Mouse (Mus musculus): Measurements from ENCODE around the gene Akap12. TPM values are rescaled to one million over a fixed set of nuclear protein-coding genes. Genes with fewer than 3 reads are reported as not detected.

Gene Akap12
- polyA plus RNA-seq, 1 experiment from 2014 or later = 42.1 TPM

DNA sequence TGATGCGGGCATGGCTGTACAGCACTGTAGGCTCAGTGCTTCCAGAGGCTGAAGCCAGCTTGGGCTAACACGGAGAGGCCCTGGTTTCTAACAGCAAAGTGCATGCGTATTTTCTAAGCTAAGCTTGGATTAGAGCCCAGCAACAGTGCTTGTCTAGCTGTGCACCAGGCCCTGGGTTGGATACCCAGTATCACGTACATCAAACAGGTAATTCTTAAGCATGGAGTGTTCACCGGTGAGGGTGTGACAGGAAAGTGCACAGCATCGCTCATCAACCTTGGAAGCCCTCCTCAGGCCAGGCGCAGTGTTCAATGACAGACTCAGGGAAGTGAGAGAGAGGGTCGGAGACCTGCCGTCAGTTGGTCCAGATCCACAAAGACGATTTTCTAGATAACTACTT lies 9.4 kb downstream of the Akap12 start:
- Histone ChIP-seq H3K27ac (ENCODE audit: low read depth, low read length) (no peak overlapping the region), H3K4me2 (no peak overlapping the region), H3K27me3 (ENCODE audit: control insufficient read depth, insufficient read depth, low read length) (no peaks in the 10 kb centered on the region), H3K9ac (ENCODE audit: low read length) (no peak overlapping the region), H3K9me3 (ENCODE audit: control insufficient read depth, low read length) (no peaks in the 10 kb centered on the region), H3K36me3 (ENCODE audit: control insufficient read depth, insufficient read depth, low read length) (no peaks in the 10 kb centered on the region), H3K4me3 (ENCODE audit: low read depth, low read length) (no peak overlapping the region), H3K4me1 (ENCODE audit: control insufficient read depth, insufficient read depth, low read length) (no peaks in the 10 kb centered on the region)
- DNase-seq (ENCODE audit: low spot score, missing footprints) (no peak), ATAC-seq (ENCODE audit: low FRiP score) (no peak)
- WGBS = 95% methylated on average over 10 of the region's 10 CpGs

- no peaks in the 10 kb centered on the region for H3K27me3 ChIP-seq (ENCODE audit: control insufficient read depth, insufficient read depth, low read length)
- H3K27ac ChIP-seq (ENCODE audit: low read depth, low read length) = no peak overlapping the region
- 93% methylated on average over 13 of the region's 13 CpGs for WGBS
These were observed 9.9 kb downstream of the Akap12 start for GRCm38 (mm10) chr10:4276081-4276480.

GRCm38 (mm10) chr10:4278041-4278440 lies 11.9 kb downstream of the Akap12 start:
- 72% methylated on average over 6 of the region's 6 CpGs for WGBS
- ATAC-seq (ENCODE audit: low FRiP score) (no peak), DNase-seq (ENCODE audit: low spot score, missing footprints) (no peak)

More at GRCm38 (mm10) chr10:4276081-4276480, 9.9 kb downstream of the Akap12 start:
- no peaks in the 10 kb centered on the region for H3K36me3 ChIP-seq (ENCODE audit: control insufficient read depth, insufficient read depth, low read length)
- ATAC-seq (ENCODE audit: low FRiP score) (no peak), DNase-seq (ENCODE audit: low spot score, missing footprints) (peak; percentile 4)
- H3K4me3 ChIP-seq (ENCODE audit: low read depth, low read length) = no peak overlapping the region
- H3K4me1 ChIP-seq (ENCODE audit: control insufficient read depth, insufficient read depth, low read length) = no peaks in the 10 kb centered on the region
- H3K9ac ChIP-seq (ENCODE audit: low read length) = no peak overlapping the region
- no peak overlapping the region for H3K4me2 ChIP-seq
- H3K9me3 ChIP-seq (ENCODE audit: control insufficient read depth, low read length) = no peaks in the 10 kb centered on the region

DNA sequence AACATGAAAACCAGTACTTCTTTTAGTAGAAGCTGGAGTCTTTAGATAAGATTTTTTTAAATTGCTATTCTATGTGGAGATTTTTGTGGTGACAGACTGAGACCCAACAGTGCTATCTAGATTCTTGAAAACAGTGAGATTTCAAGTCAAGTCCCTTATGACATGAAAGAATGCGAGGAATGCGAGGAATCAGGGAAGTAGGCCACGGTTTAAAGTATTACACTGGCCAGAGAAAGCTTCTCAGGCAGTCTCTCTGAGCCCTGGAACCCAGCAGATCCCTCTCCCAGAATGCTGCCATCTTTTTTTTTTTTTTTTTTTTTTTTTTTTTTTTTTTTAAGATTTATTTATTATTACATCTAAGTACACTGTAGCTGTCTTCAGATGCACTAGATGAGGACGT lies 16.2 kb downstream of the Akap12 start:
- no peak overlapping the region for H3K9ac ChIP-seq (ENCODE audit: low read length)
- no peaks in the 10 kb centered on the region for H3K27me3 ChIP-seq (ENCODE audit: control insufficient read depth, insufficient read depth, low read length)
- 54% methylated on average over 4 of the region's 4 CpGs for WGBS
- DNase-seq (ENCODE audit: low spot score, missing footprints) (no peak), ATAC-seq (ENCODE audit: low FRiP score) (no peak)
- no peaks in the 10 kb centered on the region for H3K9me3 ChIP-seq (ENCODE audit: control insufficient read depth, low read length)
- H3K4me2 ChIP-seq = no peak overlapping the region
- no peak overlapping the region for H3K4me3 ChIP-seq (ENCODE audit: low read depth, low read length)
- no peaks in the 10 kb centered on the region for H3K36me3 ChIP-seq (ENCODE audit: control insufficient read depth, insufficient read depth, low read length)
- no peak overlapping the region for H3K27ac ChIP-seq (ENCODE audit: low read depth, low read length)
- H3K4me1 ChIP-seq (ENCODE audit: control insufficient read depth, insufficient read depth, low read length) = no peaks in the 10 kb centered on the region

More at GRCm38 (mm10) chr10:4278041-4278440, 11.9 kb downstream of the Akap12 start:
- H3K9ac ChIP-seq (ENCODE audit: low read length) = no peak overlapping the region
- H3K36me3 ChIP-seq (ENCODE audit: control insufficient read depth, insufficient read depth, low read length) = no peaks in the 10 kb centered on the region
- no peak overlapping the region for H3K4me3 ChIP-seq (ENCODE audit: low read depth, low read length)
- no peak overlapping the region for H3K4me2 ChIP-seq
- no peaks in the 10 kb centered on the region for H3K27me3 ChIP-seq (ENCODE audit: control insufficient read depth, insufficient read depth, low read length)
- no peaks in the 10 kb centered on the region for H3K4me1 ChIP-seq (ENCODE audit: control insufficient read depth, insufficient read depth, low read length)
- H3K9me3 ChIP-seq (ENCODE audit: control insufficient read depth, low read length) = no peaks in the 10 kb centered on the region
- H3K27ac ChIP-seq (ENCODE audit: low read depth, low read length) = no peak overlapping the region

DNA sequence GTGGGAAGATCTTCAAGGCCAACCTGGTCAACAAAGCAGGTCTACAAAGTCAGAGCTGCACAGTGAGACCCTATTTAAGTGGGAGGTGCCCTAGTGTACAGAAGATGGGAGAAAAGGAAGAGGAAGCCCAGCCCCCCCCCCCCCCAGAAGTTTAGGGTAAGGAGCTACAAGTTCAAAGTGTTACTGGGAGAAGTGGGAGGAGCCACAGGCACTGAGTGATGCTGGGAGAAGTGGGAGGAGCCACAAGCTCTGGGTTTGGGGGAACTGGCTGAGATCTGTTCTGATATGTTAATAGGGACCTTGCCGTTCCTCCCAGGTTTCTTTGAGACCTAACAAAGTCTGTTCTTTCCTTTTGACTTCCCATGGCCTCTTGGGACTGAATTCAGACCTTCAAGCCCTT lies 18.6 kb downstream of the Akap12 start:
- H3K36me3 ChIP-seq (ENCODE audit: control insufficient read depth, insufficient read depth, low read length) = no peaks in the 10 kb centered on the region
- H3K27me3 ChIP-seq (ENCODE audit: control insufficient read depth, insufficient read depth, low read length) = no peaks in the 10 kb centered on the region
- no peak for ATAC-seq (ENCODE audit: low FRiP score)
- H3K4me2 ChIP-seq = no peak overlapping the region
- no peaks in the 10 kb centered on the region for H3K4me1 ChIP-seq (ENCODE audit: control insufficient read depth, insufficient read depth, low read length)
- 73% methylated on average over 1 of the region's 1 CpGs for WGBS
- H3K4me3 ChIP-seq (ENCODE audit: low read depth, low read length) = no peak overlapping the region
- H3K9ac ChIP-seq (ENCODE audit: low read length) = no peak overlapping the region
- DNase-seq (ENCODE audit: low spot score, missing footprints) = no peak
- no peak overlapping the region for H3K27ac ChIP-seq (ENCODE audit: low read depth, low read length)
- H3K9me3 ChIP-seq (ENCODE audit: control insufficient read depth, low read length) = no peaks in the 10 kb centered on the region

DNA sequence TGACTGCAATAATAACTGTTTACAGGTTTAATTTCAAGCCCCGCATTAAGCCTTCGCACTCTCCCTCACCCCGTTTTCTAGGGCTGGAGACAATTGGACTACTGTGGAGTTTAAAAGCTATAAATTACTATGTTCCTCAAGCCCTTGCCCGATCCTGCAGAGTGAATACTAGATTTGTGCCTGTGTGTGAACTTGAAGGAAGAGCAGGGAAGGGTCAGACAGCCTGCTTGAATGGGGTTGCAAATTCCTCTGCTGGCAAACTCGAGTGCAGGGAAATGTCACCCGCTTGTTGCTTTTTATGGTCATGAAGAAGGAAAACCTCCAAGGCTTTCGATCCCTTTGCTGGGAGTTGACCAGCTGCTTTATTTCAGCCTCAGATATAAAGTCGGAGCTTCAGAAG lies 19.6 kb downstream of the Akap12 start:
- WGBS = 84% methylated on average over 8 of the region's 8 CpGs
- Histone ChIP-seq H3K4me1 (ENCODE audit: control insufficient read depth, insufficient read depth, low read length) (no peaks in the 10 kb centered on the region), H3K4me3 (ENCODE audit: low read depth, low read length) (no peak overlapping the region), H3K36me3 (ENCODE audit: control insufficient read depth, insufficient read depth, low read length) (no peaks in the 10 kb centered on the region), H3K9ac (ENCODE audit: low read length) (no peak overlapping the region), H3K27me3 (ENCODE audit: control insufficient read depth, insufficient read depth, low read length) (no peaks in the 10 kb centered on the region), H3K27ac (ENCODE audit: low read depth, low read length) (no peak overlapping the region), H3K9me3 (ENCODE audit: control insufficient read depth, low read length) (no peaks in the 10 kb centered on the region), H3K4me2 (no peak overlapping the region)
- ATAC-seq (ENCODE audit: low FRiP score) (no peak), DNase-seq (ENCODE audit: low spot score, missing footprints) (no peak)

GRCm38 (mm10) chr10:4289171-4289570 lies 23.0 kb downstream of the Akap12 start:
- no peak overlapping the region for H3K4me2 ChIP-seq
- H3K27me3 ChIP-seq (ENCODE audit: control insufficient read depth, insufficient read depth, low read length) = no peaks in the 10 kb centered on the region
- ATAC-seq (ENCODE audit: low FRiP score) = no peak
- H3K4me3 ChIP-seq (ENCODE audit: low read depth, low read length) = no peak overlapping the region
- 56% methylated on average over 5 of the region's 5 CpGs for WGBS
- no peak for DNase-seq (ENCODE audit: low spot score, missing footprints)
- no peak overlapping the region for H3K9ac ChIP-seq (ENCODE audit: low read length)
- H3K9me3 ChIP-seq (ENCODE audit: control insufficient read depth, low read length) = no peaks in the 10 kb centered on the region
- no peak overlapping the region for H3K27ac ChIP-seq (ENCODE audit: low read depth, low read length)
- no peaks in the 10 kb centered on the region for H3K4me1 ChIP-seq (ENCODE audit: control insufficient read depth, insufficient read depth, low read length)
- H3K36me3 ChIP-seq (ENCODE audit: control insufficient read depth, insufficient read depth, low read length) = no peaks in the 10 kb centered on the region

DNA sequence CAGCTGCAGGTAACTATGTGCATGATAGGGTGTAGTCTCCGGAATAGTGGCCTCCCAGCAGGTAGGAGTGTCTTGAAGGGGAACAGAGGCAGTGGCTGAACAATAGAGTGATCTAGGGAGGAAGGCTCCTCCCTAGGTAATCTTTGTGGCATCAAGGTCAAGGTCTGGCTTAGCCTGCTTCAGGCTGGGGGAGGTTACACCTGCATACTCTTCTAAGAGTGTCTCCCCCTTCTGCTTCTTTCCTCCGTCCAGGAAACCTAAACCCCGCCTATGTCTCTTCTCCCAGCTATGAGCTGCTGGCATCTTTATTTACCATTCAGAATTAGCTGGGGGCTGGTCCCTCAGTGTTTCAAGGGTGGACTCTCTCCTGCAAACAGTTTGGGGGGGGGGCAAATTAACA lies 23.5 kb downstream of the Akap12 start:
- Histone ChIP-seq H3K9ac (ENCODE audit: low read length) (no peak overlapping the region), H3K27ac (ENCODE audit: low read depth, low read length) (no peak overlapping the region), H3K9me3 (ENCODE audit: control insufficient read depth, low read length) (no peaks in the 10 kb centered on the region), H3K4me2 (no peak overlapping the region), H3K4me3 (ENCODE audit: low read depth, low read length) (no peak overlapping the region), H3K27me3 (ENCODE audit: control insufficient read depth, insufficient read depth, low read length) (no peaks in the 10 kb centered on the region), H3K36me3 (ENCODE audit: control insufficient read depth, insufficient read depth, low read length) (no peaks in the 10 kb centered on the region), H3K4me1 (ENCODE audit: control insufficient read depth, insufficient read depth, low read length) (no peaks in the 10 kb centered on the region)
- ATAC-seq (ENCODE audit: low FRiP score) (no peak), DNase-seq (ENCODE audit: low spot score, missing footprints) (no peak)
- WGBS = 42% methylated on average over 3 of the region's 3 CpGs

DNA sequence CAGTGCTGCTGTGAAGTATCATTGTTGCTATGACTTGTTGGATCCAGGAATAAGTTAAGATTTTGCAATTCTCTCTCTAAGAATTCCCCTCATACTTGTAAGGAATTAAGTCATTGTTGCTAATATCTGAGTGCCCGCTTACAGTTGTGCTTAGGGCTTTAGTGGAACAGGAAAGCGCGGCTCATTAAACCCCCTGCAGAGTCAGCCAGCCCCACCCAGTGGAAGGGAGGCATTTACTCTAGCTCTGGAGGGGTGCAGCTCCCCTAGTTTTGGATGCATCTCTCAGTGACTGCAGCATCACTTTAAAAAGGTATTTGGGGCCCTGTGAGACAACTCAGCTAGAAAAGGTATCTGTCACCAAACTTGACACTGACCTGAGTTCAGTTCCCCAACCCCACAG lies 24.0 kb downstream of the Akap12 start:
- ATAC-seq (ENCODE audit: low FRiP score) (no peak), DNase-seq (ENCODE audit: low spot score, missing footprints) (peak; percentile 60)
- WGBS = 52% methylated on average over 3 of the region's 3 CpGs
- Histone ChIP-seq H3K4me2 (no peak overlapping the region), H3K27me3 (ENCODE audit: control insufficient read depth, insufficient read depth, low read length) (no peaks in the 10 kb centered on the region), H3K9me3 (ENCODE audit: control insufficient read depth, low read length) (no peaks in the 10 kb centered on the region), H3K36me3 (ENCODE audit: control insufficient read depth, insufficient read depth, low read length) (no peaks in the 10 kb centered on the region), H3K27ac (ENCODE audit: low read depth, low read length) (no peak overlapping the region), H3K9ac (ENCODE audit: low read length) (no peak overlapping the region), H3K4me3 (ENCODE audit: low read depth, low read length) (no peak overlapping the region), H3K4me1 (ENCODE audit: control insufficient read depth, insufficient read depth, low read length) (no peaks in the 10 kb centered on the region)

DNA sequence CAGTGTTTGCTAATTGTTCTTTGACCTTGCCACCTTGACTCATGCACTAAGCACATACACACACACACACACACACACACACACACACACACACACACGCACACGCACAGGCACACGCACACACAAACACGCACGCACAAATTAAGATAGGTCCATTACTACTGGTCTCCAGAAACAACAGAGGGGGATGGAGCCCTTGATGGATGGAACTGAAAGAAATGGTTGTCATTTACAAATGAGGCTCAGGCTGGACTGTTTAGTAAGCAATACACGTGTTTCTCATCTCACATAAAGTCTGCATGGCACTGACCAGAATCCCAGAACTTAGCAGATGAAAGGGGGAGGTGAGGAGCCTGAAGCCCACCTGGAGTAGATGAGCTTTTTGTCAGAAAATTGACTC lies 24.4 kb downstream of the Akap12 start:
- no peak overlapping the region for H3K9ac ChIP-seq (ENCODE audit: low read length)
- ATAC-seq (ENCODE audit: low FRiP score) (no peak), DNase-seq (ENCODE audit: low spot score, missing footprints) (peak; percentile 79)
- no peak overlapping the region for H3K4me2 ChIP-seq
- no peaks in the 10 kb centered on the region for H3K27me3 ChIP-seq (ENCODE audit: control insufficient read depth, insufficient read depth, low read length)
- WGBS = 88% methylated on average over 6 of the region's 6 CpGs
- H3K36me3 ChIP-seq (ENCODE audit: control insufficient read depth, insufficient read depth, low read length) = no peaks in the 10 kb centered on the region
- no peak overlapping the region for H3K4me3 ChIP-seq (ENCODE audit: low read depth, low read length)
- no peak overlapping the region for H3K27ac ChIP-seq (ENCODE audit: low read depth, low read length)
- H3K4me1 ChIP-seq (ENCODE audit: control insufficient read depth, insufficient read depth, low read length) = no peaks in the 10 kb centered on the region
- no peaks in the 10 kb centered on the region for H3K9me3 ChIP-seq (ENCODE audit: control insufficient read depth, low read length)

Data from midbrain, embryonic 11.5 days (tissue).